Mouse (Mus musculus): ENCODE measurements around the gene Tbc1d25. TPM values are rescaled to one million over a fixed set of nuclear protein-coding genes. Genes with fewer than 3 reads are reported as not detected.

The Tbc1d25 gene
- total RNA-seq, 2 experiments from 2014 or later = 2.7 to 4.1 TPM

GRCm38 (mm10) chrX:8105019-8105418, 71.0 kb downstream of the Tbc1d25 start:
- no peak for DNase-seq (ENCODE audit: low spot score)

Other genes starting within 250 kb of the Tbc1d25 start
- not detected for gene Eras, start 247.6 kb downstream of the Tbc1d25 start, total RNA-seq (2021)
- gene Hdac6, start 228.3 kb downstream of the Tbc1d25 start, total RNA-seq (2021) = 1 to 10 TPM; 3.6 to 5.0 TPM
- gene Gata1, start 198.1 kb downstream of the Tbc1d25 start, total RNA-seq (2021) = not detected
- gene Glod5, start 157.7 kb downstream of the Tbc1d25 start, total RNA-seq (2021) = not detected
- gene Suv39h1, start 101.4 kb downstream of the Tbc1d25 start, total RNA-seq (2021) = 1 to 10 TPM; 4.5 TPM
- gene Was, start 85.7 kb downstream of the Tbc1d25 start, total RNA-seq (2021) = under 1 TPM; 0.21 to 0.52 TPM
- gene Wdr13, start 43.3 kb downstream of the Tbc1d25 start, total RNA-seq (2021) = 10 to 100 TPM in 1 of 2 experiments, 1 to 10 TPM in 1; 8.7 to 10.1 TPM
- gene Rbm3, start 30.3 kb downstream of the Tbc1d25 start, total RNA-seq (2021) = 10 to 100 TPM; 48.0 to 90.4 TPM
- 1 to 10 TPM; 6.8 to 8.3 TPM for gene Ebp, start 17.3 kb upstream of the Tbc1d25 start, total RNA-seq (2021)
- 1 to 10 TPM; 4.3 to 4.4 TPM for gene Porcn, start 30.3 kb upstream of the Tbc1d25 start, total RNA-seq (2021)
- 10 to 100 TPM; 13.3 to 14.0 TPM for gene Ftsj1, start 76.2 kb upstream of the Tbc1d25 start, total RNA-seq (2021)
- gene Slc38a5, start 95.0 kb upstream of the Tbc1d25 start, total RNA-seq (2021) = not detected
- gene Ssxb10, start 151.2 kb upstream of the Tbc1d25 start, total RNA-seq (2021) = not detected
- not detected for gene Ssxb9, start 190.8 kb upstream of the Tbc1d25 start, total RNA-seq (2021)
- gene Ssxb1, start 237.1 kb upstream of the Tbc1d25 start, total RNA-seq (2021) = not detected